Mouse (Mus musculus) left cerebral cortex, postnatal 4 days (tissue): ENCODE results near the gene Arhgap32. TPM values are rescaled to one million over a fixed set of nuclear protein-coding genes. Genes with fewer than 3 reads are reported as not detected.
A peak's percentile ranks its signal among the peaks of the same experiment; 100 is the strongest.

ENCODE experiments used
- DNase-seq: peaks from one replicate; pipeline ENCODE4 v3.0.0-alpha.2; 2022
- intact Hi-C: fragments of 180-260 bp; cut with DNase I; formaldehyde crosslinking; loops from one replicate; pipeline ENCODE4 v1.15.1; 2025
- total RNA-seq, 2 experiments: library from RNA; stranded (reverse); gene quantifications; 2 replicates each; pipeline ENCODE4 v1.2.3; 2021

Gene Arhgap32
- total RNA-seq, 2 experiments from 2014 or later, result 197 to 209 TPM

- intact Hi-C loops, result no loop called here
- no peak for DNase-seq
These were observed 129.3 kb downstream of the Arhgap32 start for GRCm38 (mm10) chr9:32245237-32245636.

DNA sequence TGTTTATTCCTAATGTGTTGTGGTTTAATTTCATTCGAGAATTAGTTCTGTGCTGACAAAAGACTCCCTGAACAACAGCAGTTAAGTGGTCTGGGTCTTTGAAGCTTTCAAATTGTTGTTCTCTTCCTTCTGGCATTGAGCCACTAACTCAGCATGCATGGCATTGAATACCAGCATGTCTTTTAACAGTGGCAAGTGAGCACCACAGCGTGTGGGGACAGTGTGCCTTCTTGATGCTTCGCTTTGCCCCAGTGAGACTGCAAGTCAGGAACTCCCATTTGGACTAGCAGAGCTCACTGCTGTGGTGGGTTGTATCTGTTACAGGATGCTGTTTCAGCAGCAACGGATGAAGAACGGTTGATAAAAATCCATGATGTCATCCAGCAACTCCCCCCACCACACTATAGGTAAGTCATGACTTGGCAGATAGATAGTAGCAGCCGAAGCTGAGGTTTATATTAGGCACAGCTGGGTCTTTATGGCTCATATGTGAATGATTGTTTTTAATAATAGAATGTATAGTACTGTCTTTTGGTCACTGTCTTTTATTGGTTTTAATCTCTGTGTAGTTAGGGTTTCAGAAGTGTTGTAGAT lies 130.3 kb downstream of the Arhgap32 start:
- intact Hi-C loops, result no loop called here

DNA sequence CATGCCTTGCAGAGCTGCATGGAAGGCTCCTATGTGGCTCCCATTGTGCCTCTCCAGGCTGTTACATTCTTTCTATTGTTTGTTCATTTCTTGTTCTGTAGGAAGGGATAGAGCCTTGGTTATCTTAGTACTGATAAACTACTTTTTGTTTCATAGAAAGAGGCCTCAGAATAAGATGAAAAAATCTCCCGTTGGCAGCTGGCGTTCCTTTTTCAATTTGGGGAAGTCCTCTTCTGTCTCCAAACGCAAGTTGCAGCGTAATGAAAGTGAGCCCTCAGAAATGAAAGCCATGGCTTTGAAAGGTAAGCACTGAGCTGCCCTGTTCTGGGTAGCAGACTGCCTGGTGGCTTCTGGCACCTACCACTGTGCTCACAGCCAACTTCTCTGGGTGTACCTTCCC lies 134.6 kb downstream of the Arhgap32 start:
- DNase-seq, result no peak
- intact Hi-C loops, result loop anchor here (10.0 kb wide), 1 partner anchor 286 kb away; no protein-coding TSS in a partner anchor

More for the DNA sequence above, 130.3 kb downstream of the Arhgap32 start:
- peak; percentile 66 for DNase-seq

DNA sequence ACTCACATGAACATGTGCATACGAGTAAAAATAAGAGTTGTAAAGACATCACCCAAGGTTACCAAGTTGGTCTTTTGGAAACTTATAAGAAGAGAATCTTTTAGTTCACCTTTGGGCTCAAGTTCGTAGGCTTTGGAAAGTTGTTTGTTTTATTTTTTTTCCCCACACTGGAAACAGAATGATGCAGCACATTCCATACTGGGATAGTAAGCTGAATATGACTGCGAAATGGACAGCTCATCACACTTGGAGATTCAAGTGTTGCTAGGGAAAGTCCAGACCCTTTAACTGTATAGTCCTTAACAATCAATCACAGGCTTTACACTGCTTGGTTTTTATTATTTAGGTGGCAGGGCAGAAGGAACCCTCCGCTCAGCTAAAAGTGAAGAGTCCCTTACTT lies 137.8 kb downstream of the Arhgap32 start:
- intact Hi-C loops, result loop anchor here (10.0 kb wide), 1 partner anchor 289 kb away; no protein-coding TSS in a partner anchor
- no peak for DNase-seq

DNA sequence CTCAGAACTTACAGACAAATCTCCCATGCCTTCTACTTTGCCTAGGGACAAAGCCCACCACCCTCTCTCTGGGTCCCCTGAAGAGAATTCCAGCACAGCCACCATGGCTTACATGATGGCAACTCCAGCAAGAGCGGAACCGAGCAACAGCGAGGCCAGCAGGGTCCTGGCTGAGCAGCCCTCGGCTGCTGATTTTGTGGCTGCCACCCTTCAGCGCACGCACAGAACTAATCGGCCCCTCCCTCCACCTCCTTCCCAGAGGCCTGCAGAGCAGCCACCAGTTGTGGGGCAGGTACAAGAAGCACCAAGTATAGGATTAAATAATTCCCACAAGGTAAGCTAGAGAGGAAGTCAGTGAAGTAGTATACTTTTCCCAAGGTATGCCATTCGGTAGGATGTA lies 141.4 kb downstream of the Arhgap32 start:
- intact Hi-C loops, result loop anchor here (10.0 kb wide), 1 partner anchor 293 kb away; no protein-coding TSS in a partner anchor
- no peak for DNase-seq

DNA sequence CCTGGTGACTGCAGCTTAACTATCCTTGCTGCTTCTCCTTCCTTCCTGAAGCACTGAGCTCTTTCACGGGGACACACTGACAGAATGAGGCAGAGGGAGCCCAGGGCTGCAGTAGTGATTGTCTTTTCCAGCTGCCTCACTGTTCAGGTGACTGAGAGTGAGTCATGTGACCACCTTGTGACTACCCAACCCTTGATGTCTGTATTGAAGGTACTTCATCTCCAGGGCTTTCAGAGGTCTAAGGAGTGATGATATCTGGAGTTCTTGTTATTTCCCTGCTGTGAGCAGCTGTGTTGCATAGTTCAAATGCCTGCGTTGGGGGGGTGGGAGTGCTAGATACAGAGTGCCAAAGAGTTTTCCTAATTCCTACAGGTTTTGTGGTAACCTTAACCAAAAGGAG lies 141.9 kb downstream of the Arhgap32 start:
- intact Hi-C loops, result loop anchor here (10.0 kb wide), 1 partner anchor 293 kb away; no protein-coding TSS in a partner anchor
- DNase-seq, result no peak

GRCm38 (mm10) chr9:32271896-32272444 lies 156.0 kb downstream of the Arhgap32 start:
- DNase-seq, result peak; percentile 74
- intact Hi-C loops, result loop anchor here (2.0 to 10.0 kb wide), 2 partner anchors 79 to 973 kb away; no protein-coding TSS in a partner anchor

DNA sequence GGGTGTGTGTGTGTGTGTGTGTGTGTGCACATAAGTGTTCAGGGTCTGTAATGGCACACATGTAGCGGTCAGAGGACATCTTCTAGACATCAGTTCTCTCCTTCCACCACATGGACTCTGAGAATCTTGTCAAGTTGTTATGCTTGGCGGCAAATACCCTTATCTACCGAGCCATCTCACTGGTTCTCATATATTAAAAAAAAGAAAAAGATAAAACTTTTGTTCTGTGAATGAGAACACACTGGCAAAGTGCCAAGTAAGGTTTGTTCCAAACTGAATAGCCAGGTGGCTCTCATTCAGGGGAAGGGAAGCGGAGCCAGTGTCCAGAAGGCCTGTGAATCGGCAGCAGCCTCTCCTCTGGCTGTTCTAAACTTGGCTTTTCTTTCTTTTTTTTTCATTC lies 162.1 kb downstream of the Arhgap32 start:
- no peak for DNase-seq
- intact Hi-C loops, result loop anchor here (10.0 kb wide), 1 partner anchor 967 kb away; no protein-coding TSS in a partner anchor

GRCm38 (mm10) chr9:32279789-32280188 lies 163.9 kb downstream of the Arhgap32 start:
- intact Hi-C loops, result loop anchor here (10.0 kb wide), 1 partner anchor 965 kb away; no protein-coding TSS in a partner anchor
- DNase-seq, result no peak

- intact Hi-C loops, result no loop called here
- DNase-seq, result no peak
These were observed 164.5 kb downstream of the Arhgap32 start for GRCm38 (mm10) chr9:32280456-32280855.

- intact Hi-C loops, result no loop called here
- no peak for DNase-seq
These were observed 167.7 kb downstream of the Arhgap32 start for GRCm38 (mm10) chr9:32283591-32283990.

- intact Hi-C loops, result no loop called here
- DNase-seq, result no peak
These were observed 175.7 kb downstream of the Arhgap32 start for GRCm38 (mm10) chr9:32291618-32292017.

DNA sequence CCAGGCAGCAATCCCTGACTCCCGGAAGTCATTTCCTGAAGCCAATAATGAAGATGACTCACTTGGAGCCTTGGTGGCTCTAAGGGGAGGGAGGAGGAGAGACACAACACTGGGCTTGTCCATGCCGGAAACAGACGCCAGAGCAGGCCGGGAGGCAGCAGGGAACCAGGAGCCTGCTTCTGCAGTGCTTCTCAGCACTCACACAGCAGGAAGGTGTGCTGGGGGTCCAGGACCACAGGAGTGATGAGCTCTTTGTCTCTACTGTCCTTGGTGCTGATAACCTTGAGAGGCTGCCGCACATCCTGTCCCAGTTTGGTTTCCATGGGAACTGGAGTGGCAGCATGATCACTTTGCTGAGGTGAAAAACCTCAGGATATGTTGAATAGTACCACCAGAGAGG lies 176.8 kb downstream of the Arhgap32 start:
- intact Hi-C loops, result no loop called here
- DNase-seq, result peak; percentile 17

DNA sequence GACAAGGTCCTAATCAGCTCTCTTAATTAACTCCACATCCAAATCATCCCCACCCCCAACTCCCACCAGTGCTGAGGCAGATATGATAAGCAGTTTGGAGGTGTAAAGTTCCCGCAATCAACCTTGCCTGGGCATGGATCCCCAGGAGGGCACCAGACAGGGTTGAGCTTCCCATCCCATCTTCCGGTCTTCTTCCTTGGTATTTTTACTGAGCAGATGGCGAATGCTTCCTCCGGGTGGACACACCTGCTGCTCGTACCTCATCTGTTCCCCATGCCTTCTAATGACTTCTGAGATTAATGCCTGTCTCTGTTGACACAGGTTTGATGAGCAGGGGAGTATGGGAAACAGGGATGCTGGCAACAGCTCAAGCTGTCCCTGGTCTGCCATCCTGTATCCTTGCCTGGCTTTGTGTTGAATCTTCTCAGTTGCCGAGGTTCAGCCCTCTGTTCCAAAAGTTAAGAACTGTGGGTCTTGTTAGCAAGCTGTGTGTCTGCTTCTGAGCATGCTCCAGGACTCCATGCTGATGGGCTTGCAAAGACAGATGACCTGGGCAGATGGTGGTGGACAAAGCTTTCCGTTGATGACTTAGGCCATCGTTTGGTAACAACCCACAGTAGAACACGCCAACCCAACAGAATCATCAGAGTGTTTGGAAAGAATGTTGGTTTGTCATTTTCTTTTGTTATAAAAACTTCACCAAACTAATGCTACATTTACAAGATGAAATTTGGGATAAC lies 179.3 kb downstream of the Arhgap32 start:
- intact Hi-C loops, result no loop called here
- DNase-seq, result peak; percentile 17

DNA sequence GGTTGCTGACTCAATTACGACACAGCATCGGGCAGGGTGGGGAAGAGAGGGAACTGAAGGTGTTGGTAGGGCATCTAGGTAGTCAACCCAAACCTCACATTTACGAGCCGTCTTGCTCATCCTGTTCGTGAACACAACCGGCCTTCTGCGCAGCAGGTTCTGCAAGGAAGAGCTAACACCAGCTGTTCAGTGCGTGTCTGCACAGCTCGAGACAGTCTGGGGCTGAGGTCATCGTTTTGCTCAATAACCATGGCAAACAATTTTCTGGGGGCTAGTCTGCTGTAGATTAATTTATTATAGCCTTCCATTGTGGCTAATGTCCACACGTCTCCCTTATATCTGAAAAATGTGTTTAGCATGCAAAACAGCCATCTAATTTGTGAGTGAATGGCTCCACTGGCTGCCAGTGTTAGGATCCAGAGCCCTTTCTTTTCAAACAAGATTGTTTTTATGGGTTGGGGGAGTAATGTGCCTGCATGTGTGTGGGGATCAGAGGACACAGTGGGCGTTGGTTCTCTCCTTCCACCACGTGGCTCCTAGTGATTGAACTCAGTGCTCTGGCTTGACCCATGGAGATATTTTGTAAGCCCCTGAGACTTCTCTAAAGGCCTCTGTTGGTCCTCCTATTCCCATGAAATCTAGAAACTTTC lies 186.7 kb downstream of the Arhgap32 start:
- intact Hi-C loops, result no loop called here

DNA sequence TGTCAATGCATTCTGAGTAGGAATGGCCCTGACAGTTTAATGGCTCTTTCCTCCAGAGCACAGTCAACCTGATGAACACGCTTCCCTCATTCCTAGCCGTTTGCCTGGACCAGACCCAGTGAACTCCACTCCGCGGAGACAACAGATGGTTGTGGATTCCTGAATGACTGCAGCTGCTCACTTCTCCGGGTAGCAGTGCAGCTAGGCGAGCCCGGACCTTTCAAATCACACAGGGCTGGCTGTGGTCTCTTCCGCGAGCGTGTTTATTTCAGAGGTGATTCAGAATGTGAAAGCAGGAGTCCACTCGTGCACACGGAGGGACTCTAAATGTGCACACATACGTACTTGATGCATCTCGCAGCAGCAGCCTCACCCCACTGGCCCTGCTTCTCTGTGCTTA lies 195.8 kb downstream of the Arhgap32 start:
- DNase-seq, result peak; percentile 47
- intact Hi-C loops, result no loop called here

More for the DNA sequence above, 186.7 kb downstream of the Arhgap32 start:
- no peak for DNase-seq

DNA sequence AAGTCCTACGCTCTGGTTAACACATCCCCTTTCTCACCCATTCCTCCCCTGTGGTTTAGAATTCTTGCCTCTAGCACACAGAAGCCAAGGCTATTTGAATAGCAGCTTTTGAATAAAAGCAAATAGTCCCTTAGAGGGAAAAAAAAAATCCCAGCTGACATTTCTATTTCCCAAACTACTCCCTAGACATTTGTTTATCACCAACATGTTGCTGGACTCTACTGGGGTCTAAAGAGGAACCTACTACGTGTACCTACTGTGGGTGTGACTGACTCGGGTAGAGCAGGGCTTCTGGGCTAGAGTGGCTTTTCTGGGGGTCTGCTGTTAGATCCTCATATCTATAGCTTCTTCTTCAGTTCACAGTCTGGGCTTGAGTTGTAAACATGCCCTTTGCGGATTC lies 196.3 kb downstream of the Arhgap32 start:
- DNase-seq, result no peak
- intact Hi-C loops, result no loop called here

DNA sequence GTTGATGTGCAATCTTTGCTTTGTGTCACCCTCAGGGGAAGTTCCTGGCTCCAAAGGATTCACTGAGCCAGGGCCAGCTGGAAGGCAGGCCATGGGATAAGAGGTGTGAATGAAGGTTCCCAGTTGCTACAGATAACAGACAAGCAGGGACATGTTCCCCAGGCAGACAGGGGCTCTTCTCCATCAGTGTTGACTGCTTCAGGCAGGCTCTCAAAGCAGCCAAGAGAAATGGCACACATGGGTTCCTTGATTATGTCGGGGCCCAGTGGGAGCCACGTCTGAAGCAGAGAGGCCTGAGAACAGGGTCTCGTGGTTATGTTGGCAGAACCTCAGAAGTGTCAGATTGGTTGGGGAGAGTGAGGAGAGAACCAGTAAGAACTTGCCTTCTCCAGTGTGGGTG lies 198.1 kb downstream of the Arhgap32 start:
- intact Hi-C loops, result no loop called here

GRCm38 (mm10) chr9:32315999-32316398 lies 200.1 kb downstream of the Arhgap32 start:
- no peak for DNase-seq

More for the DNA sequence above, 198.1 kb downstream of the Arhgap32 start:
- DNase-seq, result no peak

More at GRCm38 (mm10) chr9:32315999-32316398, 200.1 kb downstream of the Arhgap32 start:
- intact Hi-C loops, result no loop called here
